14 mouse cellular contexts compared by ENCODE assay signal in the genomic region with DNA sequence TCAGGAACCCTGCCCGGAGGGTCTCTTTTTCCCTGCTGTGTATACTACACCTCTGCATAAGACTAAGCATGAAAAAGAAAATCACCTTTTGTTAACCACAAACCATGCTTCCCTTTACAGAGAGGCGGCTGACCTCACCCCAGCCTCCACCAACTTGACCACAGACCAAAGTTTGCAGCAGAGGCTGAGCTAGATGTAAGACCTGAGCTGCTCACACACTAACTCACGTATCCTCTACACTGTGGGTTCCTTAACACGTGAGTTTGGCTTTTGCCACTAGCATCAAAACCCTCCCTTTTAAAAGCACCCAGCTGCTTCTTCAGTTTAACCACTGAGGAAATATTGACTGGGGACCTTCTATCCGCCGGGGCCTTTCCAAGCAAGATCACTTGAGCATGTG.
"Had no signal": no experiment of that assay in that cellular context is flagged by ENCODE, and none has a peak within 500 bp of the region (broad histone marks: within the 10 kb centered on the region; RNA-seq: fewer than 3 reads in every experiment).

No protein-coding gene starts in this region.

- H3K9me3 ChIP-seq: limb, embryonic 12.5 days; midbrain, embryonic 10.5 days; midbrain, embryonic 15.5 days had no signal

- H3K27ac ChIP-seq: limb, embryonic 12.5 days; liver, embryonic 14.5 days; midbrain, embryonic 10.5 days; midbrain, embryonic 15.5 days; stomach, postnatal 0 days had no signal

- H3K4me2 ChIP-seq: limb, embryonic 12.5 days; midbrain, embryonic 15.5 days had no signal

- H3K4me3 ChIP-seq: limb, embryonic 12.5 days; midbrain, embryonic 10.5 days; midbrain, embryonic 15.5 days had no signal

- DNase-seq: kidney, adult 8-10 months; kidney, postnatal 25 days; layer of hippocampus, adult 9-11 months; layer of hippocampus, postnatal 36 days; liver; lung, adult 18-20 months; right cerebral cortex, postnatal 14 days had no signal

- H3K27me3 ChIP-seq: limb, embryonic 12.5 days; midbrain, embryonic 15.5 days had no signal

- H3K9ac ChIP-seq: limb, embryonic 12.5 days; liver, embryonic 14.5 days; midbrain, embryonic 15.5 days had no signal

- ATAC-seq: inflammation-experienced regulatory T-cells, adult 6 months; intestine, postnatal 0 days; midbrain, embryonic 15.5 days had no signal

- H3K36me3 ChIP-seq: limb, embryonic 12.5 days; midbrain, embryonic 10.5 days; midbrain, embryonic 15.5 days had no signal
